ENCODE assay signal across 25 mouse cellular contexts in the genomic region with DNA sequence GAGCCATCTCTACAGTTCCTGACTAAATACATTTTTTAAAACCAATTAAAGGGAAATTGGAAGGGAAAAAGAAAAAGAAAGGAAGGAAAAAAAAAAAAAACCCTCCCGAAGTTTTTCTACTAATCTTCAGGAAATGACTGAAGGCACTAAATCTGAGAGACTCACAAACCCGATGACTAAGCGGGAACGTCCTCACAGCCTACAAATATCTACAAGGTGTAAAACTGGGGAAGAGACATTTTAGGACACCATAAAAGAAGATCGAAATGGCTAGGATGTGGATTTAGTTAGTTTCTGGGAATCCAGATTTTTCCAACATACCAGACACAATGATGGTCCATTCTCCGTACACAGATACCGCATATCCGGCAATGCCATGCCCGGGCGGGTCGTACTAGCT.
"Had no signal": no experiment of that assay in that cellular context is flagged by ENCODE, and none has a peak within 500 bp of the region (broad histone marks: within the 10 kb centered on the region; RNA-seq: fewer than 3 reads in every experiment).

No protein-coding gene starts in this region.

- H3K4me2 ChIP-seq: heart, embryonic 11.5 days; heart, embryonic 13.5 days; heart, embryonic 15.5 days; hindbrain, embryonic 13.5 days; hindbrain, embryonic 15.5 days; kidney, embryonic 15.5 days; limb, embryonic 13.5 days; limb, embryonic 15.5 days; liver, embryonic 12.5 days had no signal

- ATAC-seq: forebrain, postnatal 0 days; hindbrain, postnatal 0 days; intestine, embryonic 16.5 days; liver, embryonic 12.5 days had no signal

- H3K36me3 ChIP-seq: heart, embryonic 15.5 days; kidney, embryonic 15.5 days; limb, embryonic 13.5 days; liver, embryonic 12.5 days had no signal

- H3K27me3 ChIP-seq: heart, embryonic 15.5 days; hindbrain, embryonic 15.5 days; limb, embryonic 15.5 days had no signal

- DNase-seq: forebrain, postnatal 0 days; gastrocnemius, postnatal 14 days; heart, adult 2 months; heart, postnatal 14 days; heart, postnatal 36 days; kidney, adult 11 months; kidney, adult 2 months; kidney, adult 9 months; kidney, postnatal 14 days; kidney, postnatal 36 days; layer of hippocampus, postnatal 36 days; left cerebral cortex, postnatal 4 days had no signal

- H3K9me3 ChIP-seq: heart, embryonic 13.5 days; heart, embryonic 15.5 days; hindbrain, embryonic 13.5 days; hindbrain, embryonic 15.5 days; kidney, embryonic 15.5 days; limb, embryonic 13.5 days; limb, embryonic 15.5 days; liver, embryonic 12.5 days had no signal

- H3K27ac ChIP-seq: heart, adult 2 months; heart, embryonic 13.5 days; heart, embryonic 15.5 days; hindbrain, embryonic 13.5 days; hindbrain, embryonic 15.5 days; hindbrain, postnatal 0 days; kidney, embryonic 15.5 days; kidney, postnatal 0 days; limb, embryonic 13.5 days; limb, embryonic 15.5 days; liver, embryonic 12.5 days; liver, embryonic 14.5 days had no signal

- H3K9ac ChIP-seq: forebrain, postnatal 0 days; heart, embryonic 13.5 days; heart, embryonic 15.5 days; hindbrain, embryonic 13.5 days; hindbrain, embryonic 15.5 days; kidney, embryonic 15.5 days; limb, embryonic 13.5 days; limb, embryonic 15.5 days; liver, embryonic 12.5 days; liver, embryonic 14.5 days had no signal

- H3K4me1 ChIP-seq: heart, embryonic 13.5 days; heart, embryonic 15.5 days; hindbrain, embryonic 13.5 days; hindbrain, embryonic 15.5 days; kidney, embryonic 15.5 days; limb, embryonic 13.5 days; limb, embryonic 15.5 days; liver, embryonic 12.5 days had no signal

- H3K4me3 ChIP-seq: heart, adult 2 months; heart, embryonic 13.5 days; heart, embryonic 15.5 days; hindbrain, embryonic 13.5 days; hindbrain, embryonic 15.5 days; kidney, embryonic 15.5 days; limb, embryonic 13.5 days; limb, embryonic 15.5 days; liver, embryonic 12.5 days had no signal
